Mouse (Mus musculus) heart, adult 2 months (tissue): ENCODE data around the gene Gm21970. TPM values are rescaled to one million over a fixed set of nuclear protein-coding genes. Genes with fewer than 3 reads are reported as not detected.

Experiments
- DNase-seq, 2 experiments: peaks; one replicate each; pipeline ENCODE4 v3.0.0; 2021
- H3K27ac ChIP-seq: fragments of 200-600 bp; 2 replicates; pipeline ENCODE4 v1.8.1; 2022
- H3K27me3 ChIP-seq: fragments of 200-500 bp; 2 replicates; pipeline ENCODE4 v1.6.1; 2012; ENCODE audit warnings: mild to moderate bottlenecking, low read length, inconsistent platforms, mixed read lengths; ENCODE audit not compliant: control insufficient read depth, insufficient read depth
- H3K36me3 ChIP-seq: fragments of 200-500 bp; 2 replicates; pipeline ENCODE4 v1.6.1; 2012; ENCODE audit warnings: low read length, inconsistent platforms; ENCODE audit not compliant: control insufficient read depth, insufficient read depth
- H3K4me1 ChIP-seq: fragments of 200-500 bp; 2 replicates; pipeline ENCODE4 v1.6.1; 2011; ENCODE audit warnings: low read length; ENCODE audit not compliant: control insufficient read depth, insufficient read depth
- H3K4me3 ChIP-seq: fragments of 200-600 bp; 2 replicates; pipeline ENCODE4 v1.8.1; 2022
- H3K79me2 ChIP-seq: fragments of 200-500 bp; replicated peaks from 2 replicates; pipeline ENCODE4 v1.6.1; 2012; ENCODE audit warnings: mild to moderate bottlenecking, inconsistent platforms, low read length, moderate library complexity, mixed read lengths; ENCODE audit not compliant: control insufficient read depth, insufficient read depth
- H3K9ac ChIP-seq: fragments of 200-500 bp; 2 replicates; pipeline ENCODE4 v1.6.1; 2012; ENCODE audit warnings: low read depth, mild to moderate bottlenecking, control low read depth, inconsistent platforms, low read length, mixed read lengths
- CTCF ChIP-seq: fragments of 200-600 bp; IDR thresholded peaks from 2 replicates; pipeline ENCODE4 v1.8.1; 2022; ENCODE audit warnings: antibody characterized with exemption, mild to moderate bottlenecking, moderate library complexity
- EP300 ChIP-seq: fragments of 200-500 bp; IDR thresholded peaks from 2 replicates; pipeline ENCODE4 v1.6.1; 2011; ENCODE audit warnings: low read depth, low read length, control low read depth; ENCODE audit not compliant: insufficient read depth
- POLR2A ChIP-seq: fragments of 200-500 bp; IDR thresholded peaks from 2 replicates; pipeline ENCODE4 v1.6.1; 2011; ENCODE audit warnings: mild to moderate bottlenecking, low read depth, low read length, control low read depth; ENCODE audit not compliant: insufficient read depth
- WGBS: fragments of 180-500 bp; shearing (Covaris S2); methylation state at CpG from one replicate; pipeline ENCODE4 v1.1.7; 2018; 5-methylcytosine and 5-hydroxymethylcytosine counted together
- intact Hi-C: fragments of 180-260 bp; cut with DNase I; formaldehyde crosslinking; loops from one replicate; pipeline ENCODE4 v1.15.1; 2025
- polyA plus RNA-seq: library from polyadenylated mRNA; depleted of rRNA; stranded (reverse); fragments of >200 nt; gene quantifications from 2 replicates; pipeline ENCODE4 v1.2.3, GENCODE M21; 2012
- total RNA-seq, 2 experiments: library from RNA; stranded (reverse); gene quantifications; 2 replicates each; pipeline ENCODE4 v1.2.3; 2021

Gm21970 gene
- total and polyA plus RNA-seq, 3 experiments: not detected

DNA sequence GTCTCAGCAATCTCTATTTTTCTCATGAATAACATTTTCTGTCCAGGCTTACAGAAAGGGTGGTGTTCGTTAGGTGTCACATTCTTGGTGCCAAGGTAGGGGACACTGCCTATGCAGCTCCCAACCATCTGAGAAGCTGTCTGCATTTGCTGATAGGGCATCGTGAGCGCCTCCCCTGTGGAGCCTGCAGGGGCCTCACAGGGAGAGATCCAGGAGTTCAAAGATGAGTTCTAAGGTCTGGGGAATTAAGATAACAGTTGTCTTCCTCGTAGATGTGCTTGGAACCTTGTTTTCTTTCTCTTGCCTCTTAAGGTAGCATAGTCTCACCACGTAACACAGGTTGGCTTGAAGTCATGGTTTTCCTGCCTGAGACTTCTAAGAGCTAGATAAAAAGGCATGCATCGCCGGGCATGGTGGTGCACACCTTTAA is 50.3 kb downstream of the Gm21970 start:
- intact Hi-C loops: loop anchor here (1.0 to 10.0 kb wide), 5 partner anchors 19 to 367 kb away; partner anchors contain the start of gene Ifnar1
- DNase-seq: no peak
- Histone ChIP-seq H3K9ac (no peak overlapping the region), H3K4me1 (peaks cover 11% of the 10 kb centered on the region), H3K79me2 (no peaks in the 10 kb centered on the region), H3K27ac (peak overlapping the region; percentile 78), H3K4me3 (no peak overlapping the region), H3K27me3 (no peaks in the 10 kb centered on the region), H3K36me3 (peaks cover 7% of the 10 kb centered on the region)
- no peak for TF ChIP-seq POLR2A
- no peak for TF ChIP-seq CTCF
- no peak for TF ChIP-seq EP300
- 64% methylated on average over 7 of the region's 7 CpGs for WGBS

DNA sequence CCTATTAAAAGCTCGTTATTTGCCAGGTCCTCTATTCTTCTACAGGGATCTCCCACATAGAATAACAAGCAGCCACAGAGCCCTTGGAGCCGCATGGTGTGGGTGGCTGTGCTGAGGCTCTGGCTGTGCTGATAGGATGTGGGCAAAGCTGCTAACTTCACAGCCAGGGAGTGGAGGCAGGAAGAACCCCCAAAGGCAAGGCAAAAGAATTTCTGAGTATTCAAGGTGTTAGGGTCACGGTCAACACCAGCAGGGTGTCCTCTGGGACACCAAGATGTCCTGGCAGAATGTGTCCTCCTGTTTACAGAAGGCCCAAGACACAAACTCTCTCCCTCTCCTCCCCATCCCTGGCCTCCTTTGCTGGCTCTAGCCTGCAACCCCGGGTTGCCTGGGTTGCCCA is 50.9 kb downstream of the Gm21970 start:
- no peak for DNase-seq
- H3K36me3 ChIP-seq: peaks cover 7% of the 10 kb centered on the region
- no peaks in the 10 kb centered on the region for H3K27me3 ChIP-seq
- intact Hi-C loops: loop anchor here (10.0 kb wide), 1 partner anchor 368 kb away; no protein-coding TSS in a partner anchor
- H3K79me2 ChIP-seq: no peaks in the 10 kb centered on the region
- H3K4me1 ChIP-seq: peaks cover 14% of the 10 kb centered on the region
- H3K27ac ChIP-seq: no peak overlapping the region
- TF ChIP-seq POLR2A: no peak
- TF ChIP-seq CTCF: no peak
- no peak for TF ChIP-seq EP300
- WGBS: 66% methylated on average over 4 of the region's 4 CpGs
- no peak overlapping the region for H3K9ac ChIP-seq
- H3K4me3 ChIP-seq: no peak overlapping the region

DNA sequence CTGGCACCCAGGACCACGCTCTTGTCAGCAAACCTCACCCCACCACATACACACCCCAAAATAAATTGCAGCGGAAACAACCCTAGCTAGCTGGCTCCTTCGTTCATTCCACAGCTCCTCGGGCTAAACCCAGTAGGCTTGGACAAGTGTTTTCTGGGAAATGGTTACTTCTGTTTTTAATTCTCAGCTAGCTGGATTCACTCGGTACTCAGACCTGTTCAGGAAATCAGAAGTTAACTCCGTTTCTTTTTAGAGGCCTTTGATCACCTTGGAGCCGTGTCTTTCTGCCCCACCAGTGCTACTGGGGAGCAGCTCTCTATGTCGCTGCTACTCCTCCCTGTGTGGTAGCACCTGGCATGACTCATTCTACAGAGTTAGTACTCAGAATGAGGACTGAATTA is 51.7 kb downstream of the Gm21970 start:
- 82% methylated on average over 8 of the region's 8 CpGs for WGBS
- Histone ChIP-seq H3K4me1 (peaks cover 14% of the 10 kb centered on the region), H3K4me3 (no peak overlapping the region), H3K27me3 (no peaks in the 10 kb centered on the region), H3K27ac (no peak overlapping the region), H3K9ac (no peak overlapping the region), H3K79me2 (no peaks in the 10 kb centered on the region), H3K36me3 (peaks cover 7% of the 10 kb centered on the region)
- TF ChIP-seq CTCF (no peak), EP300 (no peak), POLR2A (no peak)
- intact Hi-C loops: loop anchor here (10.0 kb wide), 1 partner anchor 368 kb away; no protein-coding TSS in a partner anchor
- no peak for DNase-seq

DNA sequence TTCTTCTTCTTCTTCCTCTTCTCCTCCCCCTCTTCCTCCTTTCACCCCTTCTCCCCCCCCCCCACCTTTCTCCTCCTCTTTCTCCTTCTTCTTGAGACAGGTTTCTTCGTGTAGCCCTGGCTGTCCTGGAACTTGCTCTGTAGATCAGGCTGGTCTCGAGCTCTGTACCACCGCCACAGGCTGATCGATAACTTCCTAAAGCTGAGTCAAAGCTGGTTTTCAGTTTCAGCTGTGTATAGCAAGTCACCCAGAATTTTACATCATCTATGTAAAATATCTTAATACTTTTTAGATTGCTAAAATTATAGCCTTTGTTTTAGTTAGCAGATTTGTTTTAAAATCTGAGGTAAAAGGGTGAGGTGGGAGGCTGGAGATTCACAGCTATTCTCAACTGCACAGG is 53.3 kb downstream of the Gm21970 start:
- no peak overlapping the region for H3K27ac ChIP-seq
- no peak overlapping the region for H3K4me3 ChIP-seq
- TF ChIP-seq EP300 (no peak), CTCF (no peak), POLR2A (no peak)
- intact Hi-C loops: loop anchor here (10.0 kb wide), 1 partner anchor 370 kb away; no protein-coding TSS in a partner anchor
- no peak overlapping the region for H3K9ac ChIP-seq
- no peak for DNase-seq
- H3K79me2 ChIP-seq: no peaks in the 10 kb centered on the region
- 89% methylated on average over 4 of the region's 4 CpGs for WGBS
- H3K27me3 ChIP-seq: no peaks in the 10 kb centered on the region
- H3K36me3 ChIP-seq: peaks cover 7% of the 10 kb centered on the region
- peaks cover 12% of the 10 kb centered on the region for H3K4me1 ChIP-seq

DNA sequence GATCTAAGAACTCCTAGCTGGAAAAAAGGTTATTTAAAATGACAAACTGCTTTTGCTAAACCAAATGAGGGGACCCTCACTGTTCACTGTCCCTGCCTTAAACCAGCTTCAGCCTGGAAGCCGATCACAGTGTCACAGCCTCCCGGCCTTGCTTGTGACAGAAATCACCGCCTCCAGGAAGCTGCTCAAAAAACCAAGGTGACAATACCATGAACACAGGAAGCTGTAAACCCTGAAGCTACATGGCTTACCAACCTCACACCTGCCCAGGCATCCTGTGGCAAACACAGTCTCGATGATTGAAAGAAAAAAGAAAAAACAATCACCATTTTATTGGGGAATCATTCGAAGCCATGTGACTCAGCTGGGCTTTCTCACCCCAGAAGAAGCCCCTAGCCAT is 54.0 kb downstream of the Gm21970 start:
- peaks cover 6% of the 10 kb centered on the region for H3K36me3 ChIP-seq
- 69% methylated on average over 5 of the region's 5 CpGs for WGBS
- H3K79me2 ChIP-seq: no peaks in the 10 kb centered on the region
- peaks cover 12% of the 10 kb centered on the region for H3K4me1 ChIP-seq
- TF ChIP-seq EP300 (no peak), CTCF (no peak), POLR2A (no peak)
- no peaks in the 10 kb centered on the region for H3K27me3 ChIP-seq
- no peak overlapping the region for H3K27ac ChIP-seq
- no peak overlapping the region for H3K4me3 ChIP-seq
- no peak overlapping the region for H3K9ac ChIP-seq
- intact Hi-C loops: loop anchor here (10.0 kb wide), 1 partner anchor 371 kb away; no protein-coding TSS in a partner anchor
- no peak for DNase-seq

DNA sequence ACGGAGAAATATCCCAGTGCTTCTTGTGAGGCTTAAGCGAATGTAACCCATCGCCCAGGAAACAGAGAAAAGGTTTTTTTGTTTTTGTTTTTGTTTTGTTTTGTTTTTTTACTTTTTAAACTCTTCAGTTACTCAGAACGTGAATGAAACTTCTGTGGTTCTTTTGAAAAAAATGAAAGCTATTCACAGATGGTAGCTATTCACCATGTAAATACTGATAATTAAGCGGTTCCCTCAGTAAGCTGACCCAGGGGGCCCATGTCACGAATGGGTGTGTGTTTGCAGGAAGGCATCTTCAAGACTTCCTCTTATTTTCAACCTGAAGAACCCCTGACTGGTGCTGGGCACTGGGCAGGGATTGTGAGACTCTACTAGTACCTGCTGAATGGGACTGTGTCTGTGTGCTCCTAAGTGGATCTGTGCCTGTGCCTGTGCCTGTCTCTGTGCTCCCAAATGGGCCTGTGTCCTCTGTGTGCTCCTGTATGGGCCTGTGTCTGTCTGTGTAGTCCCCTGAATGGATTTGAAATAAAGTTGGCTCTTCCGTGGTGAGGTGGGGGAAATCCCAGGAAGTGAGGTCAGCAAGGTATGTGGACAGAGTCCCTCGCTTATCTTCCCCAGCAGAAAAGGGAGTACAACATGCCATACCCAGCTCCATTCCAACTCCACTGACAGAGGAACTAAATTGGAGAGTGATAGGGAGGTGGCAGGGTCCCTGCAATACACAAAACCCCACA is 55.4 kb downstream of the Gm21970 start:
- Histone ChIP-seq H3K36me3 (no peaks in the 10 kb centered on the region), H3K4me1 (peaks cover 7% of the 10 kb centered on the region), H3K79me2 (no peaks in the 10 kb centered on the region), H3K27me3 (no peaks in the 10 kb centered on the region), H3K4me3 (no peak overlapping the region), H3K27ac (no peak overlapping the region), H3K9ac (no peak overlapping the region)
- 69% methylated on average over 8 of the region's 8 CpGs for WGBS
- intact Hi-C loops: loop anchor here (10.0 kb wide), 1 partner anchor 372 kb away; no protein-coding TSS in a partner anchor
- TF ChIP-seq POLR2A: no peak
- no peak for TF ChIP-seq EP300
- TF ChIP-seq CTCF: no peak
- DNase-seq: no peak
